Mouse (Mus musculus): ENCODE measurements around the gene Sema5b.

DNA sequence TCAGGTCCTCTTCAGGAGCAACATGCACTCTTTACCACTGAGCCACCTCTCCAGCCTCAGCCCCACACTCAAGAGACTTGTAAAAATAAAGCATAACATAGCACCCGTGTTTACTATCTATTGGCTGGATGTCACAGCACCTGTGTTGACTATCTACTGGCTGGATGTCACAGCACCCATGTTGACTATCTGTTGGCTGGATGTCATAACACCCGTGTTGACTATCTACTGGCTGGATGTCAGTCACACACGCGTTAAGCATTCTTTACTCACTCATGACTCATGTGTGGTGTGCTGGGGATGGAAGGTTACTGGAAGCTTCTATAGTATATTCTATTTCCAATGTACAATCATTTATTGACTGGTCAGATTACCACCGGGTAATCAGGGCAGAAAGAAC is 166.1 kb downstream of the Sema5b start:
- no peak for TF ChIP-seq HCFC1 (IDR thresholded peaks at IDR 0.05; ENCODE audit: borderline replicate concordance, insufficient read depth, low read length)
- no peak for TF ChIP-seq CHD2 (IDR thresholded peaks at IDR 0.05; ENCODE audit: low read depth, low read length)
- no peak for TF ChIP-seq ZNF384 (IDR thresholded peaks at IDR 0.05; ENCODE audit: low read depth, low read length)
- TF ChIP-seq ZC3H11A (IDR thresholded peaks at IDR 0.05; ENCODE audit: borderline replicate concordance, low read depth, low read length): no peak

Data from ES-E14 (cell line).